Mouse (Mus musculus) megakaryocyte progenitor cell, adult 5-6 weeks (primary cell): ENCODE measurements at regions not wholly inside any gene's neighbourhood (a gene's known extent, or its start where the extent isn't known, plus 50 kb on each side); places are given as distances from the start of the nearest gene placed in this dataset.
A peak's percentile ranks its signal among the peaks of the same experiment; 100 is the strongest.

Experiments
- ATAC-seq: replicated peaks from 2 replicates; pipeline ENCODE4 v1.8.0; 2016; ENCODE audit warnings: mild to moderate bottlenecking, moderate TSS enrichment, inconsistent platforms; ENCODE audit not compliant: poor library complexity

DNA sequence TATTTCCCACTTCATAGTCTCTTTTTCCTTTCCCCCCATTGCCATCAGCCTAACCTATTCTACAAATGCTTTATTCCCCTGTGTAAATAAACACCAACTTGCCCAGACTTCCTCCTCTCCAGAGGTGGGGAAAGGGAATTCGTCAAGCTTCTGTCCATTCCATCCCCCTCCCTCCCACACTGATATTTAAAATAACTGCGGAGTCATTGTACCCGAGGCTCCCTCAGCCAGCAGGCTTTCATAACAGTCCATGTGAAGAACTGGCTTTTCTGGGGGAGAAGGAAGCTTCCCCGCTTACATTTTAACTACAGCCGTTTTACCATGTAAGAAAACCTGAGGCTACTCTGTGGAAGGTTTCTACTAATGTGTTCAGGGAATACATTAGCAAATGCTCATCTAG lies 193.1 kb upstream of the Cnksr2 start:
- peak; percentile 57 for ATAC-seq

DNA sequence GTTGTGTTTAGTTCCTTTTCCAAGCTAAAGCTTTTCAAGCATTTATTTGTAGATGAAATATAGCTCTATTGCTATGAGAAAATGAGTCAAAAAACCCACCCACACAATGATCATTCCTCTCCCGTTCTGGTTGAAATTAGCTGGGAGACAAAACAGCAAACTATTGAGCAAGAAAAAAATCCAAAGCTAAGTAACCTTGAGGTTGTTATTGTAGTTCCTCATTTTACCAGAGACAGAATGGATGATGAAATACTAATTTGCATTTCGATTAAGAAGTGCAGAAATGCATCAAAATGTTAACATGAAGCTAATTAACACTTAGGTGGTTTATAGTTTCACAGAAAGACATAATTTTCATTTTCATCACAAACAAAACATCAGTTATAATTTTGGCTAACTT lies 166.1 kb upstream of the Cnksr2 start:
- ATAC-seq = peak; percentile 90

DNA sequence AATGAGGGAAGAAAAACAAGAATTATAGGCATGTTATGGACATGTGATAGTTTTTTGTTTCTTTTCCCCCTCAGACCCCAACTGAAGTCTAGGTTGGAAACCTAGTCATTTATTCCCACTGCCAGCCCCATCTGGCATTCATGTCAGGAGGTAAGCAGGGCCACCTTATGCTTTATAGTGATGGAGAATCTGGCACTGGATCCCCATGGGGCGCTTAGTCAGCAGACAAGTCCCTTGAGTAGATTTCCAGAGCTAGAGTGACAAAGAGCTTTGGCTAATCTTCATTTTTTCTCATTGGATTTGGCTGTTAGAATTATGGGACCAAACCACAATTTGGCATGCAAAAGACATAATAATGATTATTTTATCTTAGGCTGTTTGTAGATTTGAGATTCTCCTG lies 152.4 kb upstream of the Cnksr2 start:
- ATAC-seq = no peak

DNA sequence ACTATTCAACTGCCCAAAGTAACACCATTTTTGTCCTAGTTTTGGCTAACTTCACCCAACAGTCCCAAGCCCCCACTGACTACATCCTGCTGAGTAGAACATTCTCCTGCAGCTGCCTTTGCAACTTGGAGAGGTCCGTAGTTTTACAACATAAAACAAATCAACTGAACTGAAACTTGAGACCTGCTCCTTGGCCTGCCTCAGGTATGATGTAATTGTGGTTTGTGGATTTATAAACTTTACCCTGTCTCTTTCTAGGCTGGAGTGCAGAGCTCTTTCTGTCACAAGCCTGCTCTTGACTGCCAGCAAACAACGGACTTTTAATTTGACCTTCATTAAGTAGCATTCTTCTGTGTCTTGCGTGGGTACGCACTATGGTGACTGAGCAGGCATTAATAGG lies 138.4 kb upstream of the Cnksr2 start:
- peak; percentile 60 for ATAC-seq

GRCm38 (mm10) chrX:158180356-158180755 lies 137.3 kb upstream of the Cnksr2 start:
- 0 out of 2 replicates have a peak, but pooled peaks have one; percentile 52 for ATAC-seq

GRCm38 (mm10) chrX:158135870-158136557 lies 92.9 kb upstream of the Cnksr2 start:
- ATAC-seq = no peak

GRCm38 (mm10) chrX:158133526-158133925 lies 90.4 kb upstream of the Cnksr2 start:
- no peak for ATAC-seq
